Mouse (Mus musculus): Measurements from ENCODE around the gene Slc2a10. TPM values are rescaled to one million over a fixed set of nuclear protein-coding genes. Genes with fewer than 3 reads are reported as not detected.

The Slc2a10 gene
- polyA plus RNA-seq, 1 experiment, result 3.9 TPM

- no peaks in the 10 kb centered on the region for H3K36me3 ChIP-seq (ENCODE audit: control insufficient read depth, insufficient read depth, low read length)
- no peaks in the 10 kb centered on the region for H3K27me3 ChIP-seq (ENCODE audit: control insufficient read depth, insufficient read depth, low read length)
- 81% methylated on average over 6 of the region's 6 CpGs for WGBS
- H3K27ac ChIP-seq (ENCODE audit: insufficient read depth, low read depth, low read length), result no peak overlapping the region
- no peak for TF ChIP-seq POLR2A (IDR thresholded peaks at IDR 0.05; ENCODE audit: low read depth, low read length)
- no peak for TF ChIP-seq CTCF (IDR thresholded peaks at IDR 0.05; ENCODE audit: extremely low read depth, insufficient read length, insufficient replicate concordance, low read depth, low read length)
- H3K4me3 ChIP-seq (ENCODE audit: low read depth, low read length), result no peak overlapping the region
- H3K4me1 ChIP-seq (ENCODE audit: control insufficient read depth, insufficient read depth, insufficient read length, low read length), result no peaks in the 10 kb centered on the region
Observed at GRCm38 (mm10) chr2:165568911-165569310, 65.3 kb downstream of the Slc2a10 start.

Other genes with a start within 250 kb of the Slc2a10 start
- 103 and 171 TPM in 2 replicates for gene Slc35c2, start 215.9 kb upstream of the Slc2a10 start, polyA plus RNA-seq (2012; rRNA removed)
- gene Elmo2, start 177.3 kb upstream of the Slc2a10 start, polyA plus RNA-seq (2012; rRNA removed), result 34.3 and 66.1 TPM in 2 replicates
- not detected in 2 replicates for gene Zfp663, start 135.1 kb upstream of the Slc2a10 start, polyA plus RNA-seq (2012; rRNA removed)
- 0.34 and 0.35 TPM in 2 replicates for gene Zfp334, start 115.5 kb upstream of the Slc2a10 start, polyA plus RNA-seq (2012; rRNA removed)
- 1.6 and 2.2 TPM in 2 replicates for gene Ocstamp, start 103.4 kb upstream of the Slc2a10 start, polyA plus RNA-seq (2012; rRNA removed)
- 0.03 and 0.30 TPM in 2 replicates for gene Slc13a3, start 30.6 kb upstream of the Slc2a10 start, polyA plus RNA-seq (2012; rRNA removed)
- 10.1 and 11.5 TPM in 2 replicates for gene Trp53rka, start 10.5 kb upstream of the Slc2a10 start, polyA plus RNA-seq (2012; rRNA removed)
- 0.93 and 12.1 TPM in 2 replicates for gene Eya2, start 91.2 kb downstream of the Slc2a10 start, polyA plus RNA-seq (2012; rRNA removed)